Mouse (Mus musculus) brain, embryonic 14.5 days (tissue): Measurements from ENCODE around the gene Dpm2. TPM values are rescaled to one million over a fixed set of nuclear protein-coding genes. Genes with fewer than 3 reads are reported as not detected.

Experiments used
- DNase-seq: peaks from one replicate; pipeline ENCODE4 v3.0.0-alpha.2; 2011; ENCODE audit warnings: low read depth
- CTCF ChIP-seq: fragments of 200-500 bp; IDR thresholded peaks from 2 replicates; pipeline ENCODE4 v1.5.1; 2012; ENCODE audit warnings: inconsistent platforms, mild to moderate bottlenecking, moderate library complexity, borderline replicate concordance; ENCODE audit not compliant: insufficient read depth, insufficient read length; ENCODE audit errors: extremely low read depth
- POLR2A ChIP-seq: fragments of 200-500 bp; IDR thresholded peaks from 2 replicates; pipeline ENCODE4 v1.6.1; 2012; ENCODE audit warnings: mild to moderate bottlenecking, inconsistent platforms, borderline replicate concordance; ENCODE audit not compliant: poor library complexity, insufficient read depth, insufficient read length, severe bottlenecking; ENCODE audit errors: extremely low read depth
- polyA plus RNA-seq: library from polyadenylated mRNA; depleted of rRNA; stranded (reverse); fragments of >200 nt; gene quantifications from 2 replicates; pipeline ENCODE4 v1.2.3, GENCODE M21; 2012

The Dpm2 gene
- polyA plus RNA-seq, 1 experiment: 155 TPM

DNA sequence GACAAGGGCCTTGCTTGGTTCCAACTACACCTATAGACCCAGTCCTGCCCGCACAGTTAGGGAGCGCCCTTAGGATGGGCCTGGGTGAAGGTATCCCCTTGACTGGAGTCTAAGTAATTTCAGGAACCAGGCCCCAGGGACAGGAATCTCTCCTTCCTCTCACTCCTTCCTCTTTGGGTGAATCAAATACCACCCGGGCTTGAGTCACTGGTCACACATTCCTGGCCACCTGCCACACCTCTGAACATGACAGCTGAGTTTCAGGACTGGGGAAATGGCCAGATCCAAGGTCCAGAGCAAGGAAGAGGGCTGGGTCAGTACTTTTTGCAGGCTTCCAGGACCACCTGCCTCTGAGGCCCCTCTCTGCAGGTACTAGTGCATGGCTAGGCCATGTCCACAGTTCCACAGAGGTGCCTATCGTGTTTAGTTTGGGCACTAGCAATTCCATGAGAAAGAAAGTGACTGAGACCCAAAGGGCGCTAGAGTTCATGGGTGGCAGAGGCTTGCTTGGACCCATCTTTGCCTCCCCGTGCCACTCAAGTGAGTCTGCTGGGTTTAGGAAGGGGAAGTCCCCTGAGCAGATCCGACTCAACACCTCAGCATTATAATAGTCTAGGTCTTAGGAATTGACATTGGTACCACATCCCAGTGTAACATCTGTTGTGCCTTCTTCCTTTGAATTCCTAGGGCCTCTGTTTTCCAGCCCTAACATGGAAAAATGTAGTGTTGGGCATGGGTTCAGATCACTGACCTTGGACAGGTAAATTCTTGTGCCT is 22.5 kb upstream of the Dpm2 start:
- TF ChIP-seq CTCF (no peak), POLR2A (no peak)

DNA sequence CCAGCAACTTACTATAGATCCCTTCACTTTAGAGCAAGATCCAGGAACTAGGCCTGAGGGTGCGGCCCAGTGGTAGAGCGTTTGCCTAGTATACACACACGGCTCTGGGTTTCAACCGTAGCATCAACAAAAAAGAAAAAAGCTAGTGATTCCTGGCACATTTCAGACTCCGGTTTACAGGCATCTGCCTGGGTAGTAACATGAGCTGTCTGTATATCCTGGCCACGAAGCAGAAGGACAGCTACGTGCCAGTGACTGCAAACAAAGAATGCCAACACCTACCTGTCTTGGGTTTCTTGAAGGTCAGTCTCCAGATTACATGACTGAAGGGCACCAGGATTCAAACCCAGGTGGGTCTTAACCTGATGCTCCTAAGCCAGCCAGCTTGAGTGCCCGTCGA is 21.5 kb upstream of the Dpm2 start:
- TF ChIP-seq CTCF: no peak
- no peak for TF ChIP-seq POLR2A
- DNase-seq: no peak

More for the DNA sequence above, 22.5 kb upstream of the Dpm2 start:
- no peak for DNase-seq

DNA sequence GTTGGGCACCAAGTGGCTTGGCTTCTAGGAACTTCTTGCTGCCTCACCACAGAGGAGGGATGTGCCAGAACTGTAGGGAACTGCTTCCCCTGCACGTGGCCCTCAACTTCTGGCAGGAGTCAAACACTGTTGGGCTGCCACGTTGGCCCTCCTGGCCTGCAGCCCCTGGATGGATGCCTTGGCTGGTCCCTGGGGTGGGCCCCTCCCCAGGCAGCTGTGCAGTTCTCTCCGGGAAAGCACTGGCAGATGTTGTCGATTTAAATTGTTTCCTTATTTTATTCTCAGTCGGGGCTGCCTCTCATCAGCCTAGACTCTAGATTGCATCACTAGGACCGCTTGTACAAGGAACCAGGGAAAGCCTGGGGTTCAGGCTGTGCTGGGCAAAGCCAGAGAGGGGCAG is 20.9 kb upstream of the Dpm2 start:
- no peak for DNase-seq
- no peak for TF ChIP-seq POLR2A
- TF ChIP-seq CTCF: no peak

DNA sequence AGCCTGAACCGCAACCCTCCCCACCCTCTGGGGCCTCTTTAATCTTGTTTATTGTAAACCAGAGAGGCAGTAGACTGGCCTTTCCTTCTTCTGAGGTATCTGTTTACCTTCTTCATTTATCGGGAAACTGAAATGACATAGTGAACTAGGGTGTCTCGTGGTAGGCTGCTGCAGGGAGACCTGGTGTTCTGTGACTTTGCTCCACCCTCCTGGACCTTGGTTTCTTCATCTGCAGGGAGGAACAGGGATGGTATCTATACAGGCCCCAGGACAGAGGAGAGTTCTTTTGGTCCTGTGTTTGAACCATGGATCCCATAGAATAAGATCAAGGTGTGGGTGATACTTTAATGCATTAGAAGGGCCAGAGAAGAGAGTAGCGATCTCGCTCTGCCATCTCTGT is 19.4 kb upstream of the Dpm2 start:
- TF ChIP-seq POLR2A (no peak), CTCF (no peak)

DNA sequence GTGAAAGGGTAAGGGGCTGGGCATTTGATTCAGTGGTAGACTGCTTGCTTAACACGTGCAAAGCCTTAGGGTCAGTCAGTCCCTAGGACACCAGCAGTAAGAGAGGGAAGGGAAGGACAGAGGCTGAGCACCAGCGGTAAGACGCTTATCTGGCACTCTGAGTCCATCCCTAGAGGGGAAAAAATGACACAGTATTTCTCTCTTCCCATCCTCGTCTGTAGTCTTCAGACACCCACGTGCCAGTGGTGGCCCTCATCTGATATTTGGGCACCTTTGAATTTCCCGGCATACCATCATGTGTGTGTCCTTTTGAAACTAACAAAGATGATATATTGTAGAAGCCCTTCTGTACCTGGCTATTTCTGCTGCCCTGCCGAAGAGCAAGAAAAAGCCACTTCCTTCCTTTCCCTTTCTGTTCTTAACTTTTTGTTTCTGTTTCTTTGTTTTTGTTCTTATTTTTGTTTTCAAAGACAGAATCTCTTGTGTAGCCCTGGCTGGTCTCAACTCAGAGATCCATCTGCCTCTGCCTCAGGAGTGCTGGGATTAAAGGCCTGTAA is 17.0 kb upstream of the Dpm2 start:
- DNase-seq: no peak
- no peak for TF ChIP-seq POLR2A
- TF ChIP-seq CTCF: no peak

More for the DNA sequence above, 19.4 kb upstream of the Dpm2 start:
- no peak for DNase-seq

DNA sequence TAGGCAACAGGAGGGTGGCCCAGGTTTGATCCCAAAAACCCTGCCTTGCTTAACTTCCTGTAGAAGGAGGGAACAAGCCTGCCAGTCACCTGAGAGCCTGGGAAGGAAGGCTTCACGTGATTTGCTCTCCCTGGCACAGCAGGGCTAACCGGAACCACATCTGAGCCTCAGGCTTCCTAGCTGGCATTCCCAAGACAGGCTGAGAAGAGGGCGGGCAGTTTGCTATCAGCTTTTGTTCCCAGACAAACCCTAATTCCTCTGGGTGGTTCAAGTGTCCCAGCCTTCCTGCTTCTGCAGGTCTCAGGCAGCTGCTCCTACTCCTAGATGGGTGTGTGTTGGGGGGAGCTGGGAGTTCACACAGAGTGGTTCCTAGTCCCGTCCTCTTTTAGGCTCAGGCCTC is 15.2 kb upstream of the Dpm2 start:
- TF ChIP-seq CTCF (no peak), POLR2A (no peak)
- DNase-seq: peak; percentile 29

DNA sequence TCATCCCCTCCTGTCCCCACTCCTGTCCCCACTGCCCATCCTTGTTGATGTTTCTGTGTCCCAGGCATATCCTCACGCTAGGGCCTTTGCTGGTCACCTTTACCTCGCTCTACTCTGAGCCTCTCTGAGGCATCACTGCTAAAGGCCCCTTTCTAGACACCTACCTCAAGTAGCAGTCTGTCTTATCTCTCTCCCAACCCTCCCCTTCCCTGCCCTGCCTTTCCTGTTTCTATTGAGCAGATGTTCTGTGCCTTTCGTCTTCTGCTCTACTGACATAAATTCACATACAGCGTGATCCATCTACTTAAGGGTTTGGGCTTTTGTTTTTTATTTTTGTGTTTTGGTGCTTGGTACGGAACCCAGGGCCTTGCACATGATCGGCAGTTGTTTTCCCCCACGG is 14.6 kb upstream of the Dpm2 start:
- TF ChIP-seq POLR2A (no peak), CTCF (no peak)

DNA sequence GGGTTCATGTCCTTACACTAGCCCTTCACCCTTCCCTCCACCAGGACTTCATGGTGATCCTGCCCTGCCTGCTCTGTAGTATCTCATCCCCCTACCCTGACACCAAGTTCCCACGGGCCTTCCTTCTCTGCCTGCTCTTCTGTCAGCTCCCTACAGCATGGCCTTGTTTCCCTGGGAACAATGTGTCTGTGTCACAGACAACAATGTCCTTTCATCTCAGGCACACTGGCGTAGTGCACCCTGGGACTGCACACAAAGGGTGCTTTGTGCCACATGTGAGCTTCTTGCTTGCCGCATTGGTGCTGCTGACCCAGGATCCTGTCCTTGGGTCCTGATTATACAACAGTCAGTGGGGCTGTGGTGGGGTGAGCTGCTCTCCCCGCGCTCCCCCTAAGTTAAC is 11.1 kb upstream of the Dpm2 start:
- DNase-seq: peak; percentile 91

More for the DNA sequence above, 14.6 kb upstream of the Dpm2 start:
- no peak for DNase-seq

DNA sequence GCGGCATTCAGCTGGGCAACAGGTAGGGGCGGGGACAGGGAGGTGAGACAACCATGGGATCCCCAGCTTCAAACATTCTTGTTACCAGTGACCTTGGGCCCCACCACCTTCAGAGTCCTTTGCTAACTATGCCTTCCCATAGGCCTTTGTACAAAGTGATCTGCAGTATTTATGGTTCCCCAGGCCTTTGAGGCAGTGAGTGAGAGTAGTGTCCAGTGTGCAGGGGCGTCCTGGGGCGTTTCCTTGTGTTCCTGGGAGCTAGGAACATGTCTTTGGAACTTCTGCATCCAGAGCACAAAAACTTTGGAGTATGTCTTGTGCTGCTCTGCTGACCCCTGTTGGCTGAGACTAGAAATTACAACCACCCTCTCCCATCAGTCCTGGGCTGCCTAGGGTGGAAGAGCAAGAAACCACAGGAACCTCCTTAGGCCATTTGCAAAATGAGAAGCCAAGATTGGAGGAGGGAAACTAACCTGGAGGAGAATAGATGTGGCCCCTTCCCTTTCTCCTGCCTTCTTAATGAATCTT is 4.1 kb upstream of the Dpm2 start:
- TF ChIP-seq CTCF: peak; percentile 90
- TF ChIP-seq POLR2A: no peak
- DNase-seq: peak; percentile 83

More for the DNA sequence above, 11.1 kb upstream of the Dpm2 start:
- TF ChIP-seq CTCF (no peak), POLR2A (no peak)

DNA sequence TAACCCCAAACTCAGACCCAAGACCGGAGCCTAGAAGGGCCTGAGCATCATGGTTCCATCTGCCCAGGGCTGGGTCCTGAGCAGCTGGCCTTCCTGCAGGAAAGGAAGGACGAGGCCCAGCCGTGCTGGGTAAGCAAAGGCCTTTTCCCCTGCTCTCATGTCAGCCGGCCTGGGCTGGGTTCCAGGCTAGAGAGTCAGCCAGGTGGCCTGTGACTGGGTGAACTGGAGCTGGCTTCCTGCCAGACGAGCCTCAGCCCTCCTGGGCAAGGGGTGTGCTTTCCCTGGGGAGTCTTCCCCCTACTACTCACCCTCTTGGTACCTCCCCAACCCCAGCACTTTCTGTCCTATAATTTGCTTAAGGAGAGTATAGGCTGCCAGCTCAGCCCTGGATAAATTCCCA is 2.5 kb upstream of the Dpm2 start:
- TF ChIP-seq POLR2A: no peak
- no peak for TF ChIP-seq CTCF
- no peak for DNase-seq

DNA sequence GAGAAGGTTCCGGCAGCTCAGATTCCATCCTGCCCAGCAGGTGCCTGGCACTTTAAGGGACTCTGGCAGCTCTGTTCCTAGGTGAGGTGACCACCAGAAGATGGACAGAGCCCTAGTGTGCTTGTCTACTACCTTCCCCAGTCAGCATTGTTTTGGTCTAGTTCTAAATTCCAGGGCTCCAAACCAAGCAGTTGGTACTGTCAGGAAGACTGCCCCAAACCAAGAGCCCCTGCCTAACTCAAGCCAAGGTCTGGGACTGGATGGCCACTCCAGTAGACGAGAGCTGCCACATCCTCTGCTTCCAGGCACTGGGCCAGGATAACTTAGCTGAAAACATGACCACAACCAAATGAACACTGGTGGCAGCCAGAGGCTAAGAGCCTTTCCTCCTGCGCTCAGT is 1.7 kb upstream of the Dpm2 start:
- no peak for DNase-seq
- TF ChIP-seq POLR2A: no peak
- TF ChIP-seq CTCF: no peak
